Mouse (Mus musculus) liver, adult (tissue): ENCODE measurements at regions not wholly inside any gene's neighbourhood (a gene's known extent, or its start where the extent isn't known, plus 50 kb on each side); places are given as distances from the start of the nearest gene placed in this dataset.

ENCODE experiments used
- GATA4 ChIP-seq: IDR thresholded peaks from 2 replicates; pipeline ENCODE4 v1.6.1; 2014; ENCODE audit warnings: mild to moderate bottlenecking, low read length; ENCODE audit not compliant: insufficient replicate concordance

DNA sequence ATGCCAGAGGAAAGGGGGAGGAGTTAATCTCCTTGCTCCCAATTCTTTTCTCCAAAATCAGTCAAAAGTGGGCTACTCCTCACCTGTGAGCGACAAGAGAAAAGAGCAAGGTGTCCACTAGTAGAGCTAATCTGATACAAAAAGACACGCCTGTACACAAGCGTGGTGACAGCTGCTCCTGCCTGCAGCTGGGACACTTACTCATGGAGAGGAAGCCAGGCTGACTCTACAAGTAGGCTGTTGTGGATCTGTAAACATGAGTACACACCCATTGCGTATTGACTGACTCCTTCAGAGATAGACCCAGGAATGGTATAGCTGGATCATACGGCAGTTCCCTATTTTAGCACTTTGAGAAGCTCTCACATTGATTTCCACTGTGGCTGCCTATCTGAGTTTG, 129.7 kb downstream of the Nuak1 start:
- TF ChIP-seq GATA4: no peak

DNA sequence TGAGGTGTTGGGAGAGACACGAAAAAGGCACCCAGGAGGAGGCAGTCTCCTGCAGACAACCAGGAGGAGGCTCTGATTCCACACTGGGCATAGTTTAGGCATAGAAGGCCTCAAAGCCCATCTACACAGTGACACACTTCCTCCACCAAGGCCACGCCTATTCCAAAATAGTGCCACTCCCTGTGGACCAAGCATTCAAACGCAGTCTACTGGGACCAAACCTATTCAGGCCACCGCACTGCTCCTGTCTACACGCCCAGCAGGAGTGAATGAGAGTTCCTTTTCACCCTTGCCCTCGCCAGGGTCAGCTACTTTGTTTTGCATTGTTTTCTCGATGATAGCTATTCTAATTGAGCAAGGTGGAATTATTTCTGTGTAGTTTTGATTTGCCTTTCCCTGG, 127.7 kb downstream of the Nuak1 start:
- TF ChIP-seq GATA4: no peak

DNA sequence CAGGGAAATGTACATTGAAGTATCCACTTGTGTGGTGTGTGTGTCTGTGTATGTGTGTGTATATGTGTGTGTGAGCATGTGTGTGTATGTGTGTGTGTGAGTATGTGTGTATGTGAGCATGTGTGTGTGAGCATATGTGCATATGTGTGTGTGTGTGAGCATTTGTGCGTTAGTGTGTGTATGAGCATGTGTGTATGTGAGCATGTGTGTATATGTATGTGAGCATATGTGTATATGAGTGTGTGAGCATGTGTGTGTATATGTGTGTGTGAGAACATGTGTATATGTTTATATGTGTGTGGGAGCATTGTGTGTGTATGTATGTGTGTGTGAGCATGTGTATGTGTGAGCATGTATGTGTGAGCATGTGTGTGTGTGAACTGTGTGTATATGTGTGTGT, 123.5 kb downstream of the Nuak1 start:
- TF ChIP-seq GATA4: no peak

DNA sequence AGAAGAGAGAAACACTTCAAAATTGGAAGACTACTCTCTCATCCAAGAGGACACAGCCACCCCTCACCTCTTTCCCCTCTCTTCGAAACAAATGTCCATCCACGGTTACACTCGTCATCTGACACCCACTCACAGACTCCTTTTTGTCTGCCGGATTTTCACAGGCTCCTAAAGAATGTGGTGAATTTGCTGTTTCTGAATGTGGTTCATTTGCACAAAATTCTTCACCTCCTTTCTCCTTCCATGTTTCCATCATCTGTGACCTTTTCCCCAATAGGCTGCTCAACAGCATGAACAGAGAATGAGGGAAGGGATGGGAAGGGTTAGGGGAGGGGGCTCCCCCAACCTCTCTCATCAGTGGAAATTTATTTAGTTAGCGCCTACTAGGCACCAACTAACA, 122.4 kb downstream of the Nuak1 start:
- no peak for TF ChIP-seq GATA4
